Mouse (Mus musculus): ENCODE data around the gene Fam161a. TPM values are rescaled to one million over a fixed set of nuclear protein-coding genes. Genes with fewer than 3 reads are reported as not detected.

Fam161a gene
- total and polyA plus RNA-seq, 2 experiments from 2014 or later, result 5.4 to 6.1 TPM

GRCm38 (mm10) chr11:23013096-23013495 is 5.8 kb downstream of the Fam161a start:
- Histone ChIP-seq H3K27me3 (ENCODE audit: insufficient read depth, low read length) (no peaks in the 10 kb centered on the region), H3K36me3 (ENCODE audit: insufficient read depth, low read length) (no peaks in the 10 kb centered on the region), H3K9ac (replicated peaks; ENCODE audit: low read length, poor library complexity, severe bottlenecking) (no peak overlapping the region), H3K4me3 (ENCODE audit: low read depth, low read length) (no peak overlapping the region), H3K4me2 (ENCODE audit: low read depth, low read length, poor library complexity, severe bottlenecking) (no peak overlapping the region), H3K27ac (ENCODE audit: low read depth, low read length) (no peak overlapping the region), H3K4me1 (ENCODE audit: insufficient read depth, low read length) (no peaks in the 10 kb centered on the region), H3K9me3 (ENCODE audit: low read length) (no peaks in the 10 kb centered on the region)
- no peak for DNase-seq (ENCODE audit: low spot score)
- no peak for ATAC-seq (ENCODE audit: low FRiP score)
- WGBS, result 84% methylated on average over 1 of the region's 1 CpGs
- no peak for TF ChIP-seq CTCF (IDR thresholded peaks at IDR 0.05)

DNA sequence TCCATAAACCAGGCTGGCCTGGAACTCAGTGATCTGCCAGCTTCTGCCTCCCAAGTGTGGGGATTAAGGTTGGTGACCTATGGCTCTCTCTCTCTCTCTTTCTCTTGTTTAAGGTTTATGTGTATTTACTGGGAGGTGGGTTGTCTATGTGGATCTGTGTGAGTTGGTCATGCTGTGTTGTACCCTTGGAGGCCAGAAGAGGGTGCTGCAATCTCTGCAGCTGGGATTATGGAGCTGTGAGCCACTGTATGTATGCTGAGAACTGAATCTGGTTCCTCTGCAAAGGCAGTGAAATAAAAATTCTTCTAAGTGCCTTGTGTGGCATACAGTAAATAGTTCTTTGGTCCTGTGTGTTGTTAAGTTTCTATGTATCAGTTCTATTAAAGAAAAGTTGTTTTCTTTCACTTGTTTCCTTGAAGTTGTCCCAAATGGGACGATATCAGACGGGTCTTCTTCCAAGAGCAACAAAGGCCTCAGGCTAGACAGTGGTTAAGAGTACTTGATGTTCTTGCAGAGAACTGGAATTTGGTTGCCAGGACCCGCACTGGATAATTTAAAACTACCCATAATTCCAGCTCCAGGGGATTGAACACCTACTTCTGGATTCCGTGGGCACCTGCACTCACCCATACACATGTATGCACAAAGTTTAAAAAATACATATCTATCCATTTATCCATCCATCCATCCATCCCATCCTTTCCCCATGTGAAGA is 6.4 kb downstream of the Fam161a start:
- Histone ChIP-seq H3K36me3 (ENCODE audit: insufficient read depth, low read length) (no peaks in the 10 kb centered on the region), H3K4me3 (ENCODE audit: low read depth, low read length) (no peak overlapping the region), H3K4me2 (ENCODE audit: low read depth, low read length, poor library complexity, severe bottlenecking) (no peak overlapping the region), H3K4me1 (ENCODE audit: insufficient read depth, low read length) (no peaks in the 10 kb centered on the region), H3K27ac (ENCODE audit: low read depth, low read length) (no peak overlapping the region), H3K9me3 (ENCODE audit: low read length) (no peaks in the 10 kb centered on the region), H3K9ac (replicated peaks; ENCODE audit: low read length, poor library complexity, severe bottlenecking) (no peak overlapping the region), H3K27me3 (ENCODE audit: insufficient read depth, low read length) (no peaks in the 10 kb centered on the region)
- 90% methylated on average over 4 of the region's 4 CpGs for WGBS
- ATAC-seq (ENCODE audit: low FRiP score) (no peak), DNase-seq (ENCODE audit: low spot score) (no peak)
- peak; percentile 52 for TF ChIP-seq CTCF (IDR thresholded peaks at IDR 0.05)

DNA sequence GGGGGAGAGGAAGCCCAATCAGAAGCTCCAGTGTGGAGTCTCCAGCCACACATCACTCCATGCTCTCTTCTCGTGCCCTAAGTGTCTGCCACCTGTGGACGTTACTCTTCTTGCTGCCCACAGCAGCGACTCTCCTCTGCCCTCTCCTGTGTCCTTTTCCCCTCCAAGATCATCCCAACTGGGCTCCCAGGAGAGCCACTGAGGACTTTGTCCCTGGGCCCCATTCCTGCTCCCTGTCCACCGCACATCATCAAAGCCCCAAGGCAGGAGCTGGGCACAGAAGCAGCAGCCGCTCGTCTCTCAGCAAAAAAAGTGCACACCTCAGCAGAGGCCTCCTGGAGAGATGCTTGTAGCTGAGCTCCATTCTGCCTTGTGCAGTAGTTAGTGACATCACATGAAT is 7.7 kb downstream of the Fam161a start:
- no peaks in the 10 kb centered on the region for H3K27me3 ChIP-seq (ENCODE audit: insufficient read depth, low read length)
- no peaks in the 10 kb centered on the region for H3K9me3 ChIP-seq (ENCODE audit: low read length)
- no peak for TF ChIP-seq CTCF (IDR thresholded peaks at IDR 0.05)
- DNase-seq (ENCODE audit: low spot score) (no peak), ATAC-seq (ENCODE audit: low FRiP score) (no peak)
- no peaks in the 10 kb centered on the region for H3K36me3 ChIP-seq (ENCODE audit: insufficient read depth, low read length)
- no peak overlapping the region for H3K4me3 ChIP-seq (ENCODE audit: low read depth, low read length)
- H3K4me1 ChIP-seq (ENCODE audit: insufficient read depth, low read length), result no peaks in the 10 kb centered on the region
- no peak overlapping the region for H3K27ac ChIP-seq (ENCODE audit: low read depth, low read length)
- no peak overlapping the region for H3K9ac ChIP-seq (replicated peaks; ENCODE audit: low read length, poor library complexity, severe bottlenecking)
- 69% methylated on average over 6 of the region's 6 CpGs for WGBS
- no peak overlapping the region for H3K4me2 ChIP-seq (ENCODE audit: low read depth, low read length, poor library complexity, severe bottlenecking)

DNA sequence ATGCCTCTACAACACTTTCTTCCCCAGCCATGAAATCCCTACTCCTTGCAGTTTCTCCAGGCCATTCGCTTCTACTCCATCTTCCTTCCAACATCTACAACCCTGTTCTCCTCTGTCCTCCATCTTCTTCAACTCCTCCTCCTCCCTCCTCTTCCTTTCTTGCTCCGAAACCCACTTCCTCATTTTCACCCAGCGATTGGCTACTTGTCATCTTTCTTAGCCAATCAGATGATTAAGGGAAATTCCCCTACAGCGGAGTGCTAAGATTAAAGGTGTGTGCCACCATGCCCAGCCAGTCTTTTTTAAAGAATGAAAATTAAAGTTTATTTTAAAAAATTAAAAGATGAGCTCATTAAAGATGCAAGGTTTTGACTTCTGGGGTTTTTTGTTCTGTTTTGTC is 10.6 kb downstream of the Fam161a start:
- no peaks in the 10 kb centered on the region for H3K36me3 ChIP-seq (ENCODE audit: insufficient read depth, low read length)
- no peak overlapping the region for H3K9ac ChIP-seq (replicated peaks; ENCODE audit: low read length, poor library complexity, severe bottlenecking)
- H3K4me1 ChIP-seq (ENCODE audit: insufficient read depth, low read length), result no peaks in the 10 kb centered on the region
- no peak overlapping the region for H3K4me3 ChIP-seq (ENCODE audit: low read depth, low read length)
- H3K9me3 ChIP-seq (ENCODE audit: low read length), result no peaks in the 10 kb centered on the region
- no peak for DNase-seq (ENCODE audit: low spot score)
- 94% methylated on average over 4 of the region's 4 CpGs for WGBS
- H3K27me3 ChIP-seq (ENCODE audit: insufficient read depth, low read length), result no peaks in the 10 kb centered on the region
- TF ChIP-seq CTCF (IDR thresholded peaks at IDR 0.05), result no peak
- no peak for ATAC-seq (ENCODE audit: low FRiP score)
- H3K4me2 ChIP-seq (ENCODE audit: low read depth, low read length, poor library complexity, severe bottlenecking), result no peak overlapping the region
- H3K27ac ChIP-seq (ENCODE audit: low read depth, low read length), result no peak overlapping the region

- no peak overlapping the region for H3K4me2 ChIP-seq (ENCODE audit: low read depth, low read length, poor library complexity, severe bottlenecking)
- no peaks in the 10 kb centered on the region for H3K27me3 ChIP-seq (ENCODE audit: insufficient read depth, low read length)
- no peak overlapping the region for H3K9ac ChIP-seq (replicated peaks; ENCODE audit: low read length, poor library complexity, severe bottlenecking)
- no peaks in the 10 kb centered on the region for H3K4me1 ChIP-seq (ENCODE audit: insufficient read depth, low read length)
- DNase-seq (ENCODE audit: low spot score) (no peak), ATAC-seq (ENCODE audit: low FRiP score) (no peak)
- 63% methylated on average over 24 of the region's 24 CpGs for WGBS
- H3K36me3 ChIP-seq (ENCODE audit: insufficient read depth, low read length), result no peaks in the 10 kb centered on the region
- no peak for TF ChIP-seq CTCF (IDR thresholded peaks at IDR 0.05)
- no peak overlapping the region for H3K4me3 ChIP-seq (ENCODE audit: low read depth, low read length)
- no peak overlapping the region for H3K27ac ChIP-seq (ENCODE audit: low read depth, low read length)
- H3K9me3 ChIP-seq (ENCODE audit: low read length), result no peaks in the 10 kb centered on the region
Measured at GRCm38 (mm10) chr11:23020116-23020770, 12.9 kb downstream of the Fam161a start.

GRCm38 (mm10) chr11:23020841-23021240 is 13.5 kb downstream of the Fam161a start:
- TF ChIP-seq CTCF (IDR thresholded peaks at IDR 0.05), result no peak
- H3K27ac ChIP-seq (ENCODE audit: low read depth, low read length), result no peak overlapping the region
- ATAC-seq (ENCODE audit: low FRiP score), result no peak
- no peak overlapping the region for H3K9ac ChIP-seq (replicated peaks; ENCODE audit: low read length, poor library complexity, severe bottlenecking)
- DNase-seq (ENCODE audit: low spot score), result no peak
- H3K4me1 ChIP-seq (ENCODE audit: insufficient read depth, low read length), result no peaks in the 10 kb centered on the region
- H3K4me3 ChIP-seq (ENCODE audit: low read depth, low read length), result no peak overlapping the region
- no peaks in the 10 kb centered on the region for H3K27me3 ChIP-seq (ENCODE audit: insufficient read depth, low read length)
- no peaks in the 10 kb centered on the region for H3K9me3 ChIP-seq (ENCODE audit: low read length)
- 94% methylated on average over 14 of the region's 14 CpGs for whole genome bisulfite sequencing
- no peaks in the 10 kb centered on the region for H3K36me3 ChIP-seq (ENCODE audit: insufficient read depth, low read length)
- no peak overlapping the region for H3K4me2 ChIP-seq (ENCODE audit: low read depth, low read length, poor library complexity, severe bottlenecking)
